Mouse (Mus musculus) midbrain, embryonic 10.5 days (tissue): ENCODE data around the gene Ypel4. TPM values are rescaled to one million over a fixed set of nuclear protein-coding genes. Genes with fewer than 3 reads are reported as not detected.

Experiments
- DNase-seq: peaks from one replicate; pipeline ENCODE4 v3.0.0-alpha.2; 2017; ENCODE audit warnings: low spot score
- H3K27ac ChIP-seq: fragments of 300-500 bp; sonication (generic); replicated peaks from 2 replicates; pipeline ENCODE4 v1.5.1; 2016; ENCODE audit warnings: mild to moderate bottlenecking
- H3K27me3 ChIP-seq: fragments of 300-500 bp; sonication (generic); 2 replicates; pipeline ENCODE4 v1.6.1; 2016; ENCODE audit warnings: low read depth, mild to moderate bottlenecking; ENCODE audit not compliant: poor library complexity, severe bottlenecking
- H3K36me3 ChIP-seq: fragments of 300-500 bp; sonication (generic); 2 replicates; pipeline ENCODE4 v1.6.1; 2016; ENCODE audit warnings: mild to moderate bottlenecking, moderate library complexity
- H3K4me1 ChIP-seq: fragments of 300-500 bp; sonication (generic); 2 replicates; pipeline ENCODE4 v1.6.1; 2016
- H3K4me3 ChIP-seq: fragments of 300-500 bp; sonication (generic); 2 replicates; pipeline ENCODE4 v1.5.1; 2016; ENCODE audit warnings: mild to moderate bottlenecking, moderate library complexity
- H3K9me3 ChIP-seq: fragments of 300-500 bp; sonication (generic); replicated peaks from 2 replicates; pipeline ENCODE4 v1.6.1; 2016; ENCODE audit warnings: mild to moderate bottlenecking
- WGBS: fragments of 180-500 bp; shearing (Covaris S2); methylation state at CpG from one replicate; pipeline ENCODE4 v1.1.7; 2016; 5-methylcytosine and 5-hydroxymethylcytosine counted together
- microRNA counts: library from miRNA; unstranded; fragments of <30 nt; microRNA quantifications from one replicate; lab custom pipeline; 2017
- microRNA-seq: library from miRNA; unstranded; fragments of <30 nt; microRNA quantifications from one replicate; pipeline ENCODE4, GENCODE M21; 2017
- polyA plus RNA-seq: library from polyadenylated mRNA; unstranded; fragments of >200 nt; fragmentation: Nextera tagmentation; extraction: Ambion mirVana; gene quantifications from 2 replicates; pipeline ENCODE4 v1.2.1, GENCODE M21; 2016

The Ypel4 gene
- polyA plus RNA-seq, 1 experiment from 2014 or later: 8.2 TPM

- Histone ChIP-seq H3K9me3 (no peaks in the 10 kb centered on the region), H3K36me3 (no peaks in the 10 kb centered on the region), H3K27ac (peak within 1 kb of the TSS; percentile 91), H3K4me3 (peak within 1 kb of the TSS; percentile 49), H3K27me3 (0 out of 2 replicates have a peak, but pooled peaks cover 4% of the 10 kb centered on the region), H3K4me1 (peaks cover 34% of the 10 kb centered on the region)
- whole genome bisulfite sequencing: 63% methylated on average over 9 of the region's 9 CpGs
- peak; percentile 26 for DNase-seq
These were observed 41.4 kb downstream of the Ypel4 start, which contains the start of gene Serping1 for GRCm38 (mm10) chr2:84775241-84775640. TSS of gene Serping1 (minus strand) at chr2:84775444.

- Histone ChIP-seq H3K4me1 (peaks cover 34% of the 10 kb centered on the region), H3K36me3 (no peaks in the 10 kb centered on the region), H3K4me3 (no peak overlapping the region), H3K27me3 (0 out of 2 replicates have a peak, but pooled peaks cover 4% of the 10 kb centered on the region), H3K27ac (peak overlapping the region; percentile 91), H3K9me3 (no peaks in the 10 kb centered on the region)
- DNase-seq: no peak
- WGBS: 84% methylated on average over 6 of the region's 6 CpGs
These were observed 41.8 kb downstream of the Ypel4 start for GRCm38 (mm10) chr2:84775665-84776064.

GRCm38 (mm10) chr2:84777706-84778105, 43.8 kb downstream of the Ypel4 start:
- H3K36me3 ChIP-seq: no peaks in the 10 kb centered on the region
- DNase-seq: no peak
- H3K9me3 ChIP-seq: no peaks in the 10 kb centered on the region
- H3K4me3 ChIP-seq: no peak overlapping the region
- H3K27ac ChIP-seq: peak overlapping the region; percentile 46
- peaks cover 34% of the 10 kb centered on the region for H3K4me1 ChIP-seq
- H3K27me3 ChIP-seq: 0 out of 2 replicates have a peak, but pooled peaks cover 4% of the 10 kb centered on the region
- WGBS: 61% methylated on average over 3 of the region's 3 CpGs

GRCm38 (mm10) chr2:84779210-84779609, 45.4 kb downstream of the Ypel4 start:
- no peak for DNase-seq
- Histone ChIP-seq H3K4me1 (peaks cover 21% of the 10 kb centered on the region), H3K27me3 (no peaks in the 10 kb centered on the region), H3K9me3 (no peaks in the 10 kb centered on the region), H3K36me3 (no peaks in the 10 kb centered on the region), H3K4me3 (no peak overlapping the region), H3K27ac (no peak overlapping the region)
- WGBS: 63% methylated on average over 6 of the region's 6 CpGs

DNA sequence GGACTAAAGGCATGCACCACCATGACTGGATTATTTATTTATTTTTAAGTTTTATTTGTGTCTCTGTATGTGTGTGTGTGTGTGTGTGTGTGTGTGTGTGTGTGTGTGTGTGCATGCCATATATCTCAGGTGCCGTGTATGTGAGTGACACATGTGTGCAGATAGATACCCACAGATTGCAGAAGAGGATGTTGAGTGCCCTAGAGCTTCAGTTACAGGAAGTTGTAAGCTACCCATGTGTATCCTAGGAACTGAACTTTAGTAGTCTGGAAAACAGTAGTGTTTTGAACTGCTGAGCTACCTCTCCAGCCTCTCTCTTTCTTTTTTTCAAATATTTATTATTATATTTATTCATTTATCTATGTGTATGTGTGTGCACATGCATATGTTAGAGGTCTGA, 49.5 kb downstream of the Ypel4 start:
- no peak overlapping the region for H3K27ac ChIP-seq
- DNase-seq: no peak
- no peaks in the 10 kb centered on the region for H3K4me1 ChIP-seq
- 90% methylated on average over 1 of the region's 1 CpGs for WGBS
- H3K4me3 ChIP-seq: no peak overlapping the region
- H3K9me3 ChIP-seq: no peaks in the 10 kb centered on the region
- H3K36me3 ChIP-seq: no peaks in the 10 kb centered on the region
- no peaks in the 10 kb centered on the region for H3K27me3 ChIP-seq

- no peak overlapping the region for H3K4me3 ChIP-seq
- DNase-seq: no peak
- H3K27ac ChIP-seq: no peak overlapping the region
- no peaks in the 10 kb centered on the region for H3K36me3 ChIP-seq
- no peaks in the 10 kb centered on the region for H3K4me1 ChIP-seq
- H3K9me3 ChIP-seq: no peaks in the 10 kb centered on the region
- no peaks in the 10 kb centered on the region for H3K27me3 ChIP-seq
- 88% methylated on average over 3 of the region's 3 CpGs for WGBS
These were observed 50.1 kb downstream of the Ypel4 start for GRCm38 (mm10) chr2:84783840-84784566.

MicroRNA genes within 50 kb of the gene (microRNA counts, 519-probe panel; counts per million panel counts)
- microRNA mmu-miR-130a (lab: Ali Mortazavi, UCI): 9,774 counts per million, percentile 93 among the panel's probes with 10 or more counts

Small RNA genes lying within 50 kb of the gene (microRNA-seq; reads per million reads assigned to microRNA genes)
- 37,890 reads per million, percentile 99 among the genes with 10 or more reads in this experiment for gene Mir130a

Other genes with a start within 250 kb of the Ypel4 start
- 37.5 and 40.9 TPM in 2 replicates for gene Ctnnd1, start 83.3 kb upstream of the Ypel4 start, polyA plus RNA-seq
- 0.22 and 0.47 TPM in 2 replicates for gene Btbd18, start 75.0 kb upstream of the Ypel4 start, polyA plus RNA-seq
- gene Selenoh, start 63.3 kb upstream of the Ypel4 start, polyA plus RNA-seq: 505 and 545 TPM in 2 replicates
- not detected in 2 replicates for gene Gm28635, start 56.0 kb upstream of the Ypel4 start, polyA plus RNA-seq
- gene Med19, start 55.7 kb upstream of the Ypel4 start, polyA plus RNA-seq: 46.8 and 48.4 TPM in 2 replicates
- gene Tmx2, start 54.9 kb upstream of the Ypel4 start, polyA plus RNA-seq: 186 and 196 TPM in 2 replicates
- 22.8 and 26.0 TPM in 2 replicates for gene Zdhhc5, start 18.9 kb upstream of the Ypel4 start, polyA plus RNA-seq
- gene Clp1, start 6.7 kb upstream of the Ypel4 start, polyA plus RNA-seq: 51.6 and 52.6 TPM in 2 replicates
- 9.0 and 10.8 TPM in 2 replicates for gene Gm19426, start 9.6 kb downstream of the Ypel4 start, polyA plus RNA-seq
- gene Serping1, start 41.4 kb downstream of the Ypel4 start, polyA plus RNA-seq: 27.6 and 35.8 TPM in 2 replicates
- gene Ube2l6, start 64.8 kb downstream of the Ypel4 start, polyA plus RNA-seq: 33.0 and 34.5 TPM in 2 replicates
- gene Smtnl1, start 88.6 kb downstream of the Ypel4 start, polyA plus RNA-seq: 0.20 TPM in 1 of 2 replicates, not detected in the other
- 56.4 and 64.0 TPM in 2 replicates for gene Timm10, start 92.9 kb downstream of the Ypel4 start, polyA plus RNA-seq
- 22.4 and 26.1 TPM in 2 replicates for gene Slc43a1, start 104.8 kb downstream of the Ypel4 start, polyA plus RNA-seq
- 1.4 and 1.8 TPM in 2 replicates for gene Rtn4rl2, start 152.7 kb downstream of the Ypel4 start, polyA plus RNA-seq
- gene Slc43a3, start 202.5 kb downstream of the Ypel4 start, polyA plus RNA-seq: 22.1 and 24.7 TPM in 2 replicates
- gene Prg2, start 246.4 kb downstream of the Ypel4 start, polyA plus RNA-seq: 0.32 TPM in 1 of 2 replicates, not detected in the other